Mouse (Mus musculus) brain, embryonic 14.5 days (tissue): Measurements from ENCODE around the gene Prop1.

Experiments used
- CTCF ChIP-seq: fragments of 200-500 bp; IDR thresholded peaks from 2 replicates; pipeline ENCODE4 v1.5.1; 2012; ENCODE audit warnings: inconsistent platforms, mild to moderate bottlenecking, moderate library complexity, borderline replicate concordance; ENCODE audit not compliant: insufficient read depth, insufficient read length; ENCODE audit errors: extremely low read depth
- POLR2A ChIP-seq: fragments of 200-500 bp; IDR thresholded peaks from 2 replicates; pipeline ENCODE4 v1.6.1; 2012; ENCODE audit warnings: mild to moderate bottlenecking, inconsistent platforms, borderline replicate concordance; ENCODE audit not compliant: poor library complexity, insufficient read depth, insufficient read length, severe bottlenecking; ENCODE audit errors: extremely low read depth

- TF ChIP-seq CTCF = no peak
- no peak for TF ChIP-seq POLR2A
Measured at GRCm38 (mm10) chr11:50931451-50931866, 22.1 kb downstream of the Prop1 start, which contains the start of gene Zfp354b.
